Mouse (Mus musculus) intestine, postnatal 0 days (tissue): Measurements from ENCODE around the gene Sycp1. TPM values are rescaled to one million over a fixed set of nuclear protein-coding genes. Genes with fewer than 3 reads are reported as not detected.

ENCODE experiments used
- ATAC-seq: fragments of 200-750 bp; cut with Nextera tagmentation; 2 replicates; pipeline ENCODE4 v1.8.0; 2017; ENCODE audit warnings: mild to moderate bottlenecking, moderate TSS enrichment, moderate library complexity
- H3K27ac ChIP-seq: fragments of 300-500 bp; sonication (generic); 2 replicates; pipeline ENCODE4 v1.5.1; 2014; ENCODE audit warnings: mild to moderate bottlenecking, low read depth, low read length, moderate library complexity
- H3K27me3 ChIP-seq: fragments of 300-500 bp; sonication (generic); replicated peaks from 2 replicates; pipeline ENCODE4 v1.6.1; 2014; ENCODE audit warnings: low read length, mixed read lengths; ENCODE audit not compliant: control insufficient read depth, insufficient read depth
- H3K36me3 ChIP-seq: fragments of 300-500 bp; sonication (generic); 2 replicates; pipeline ENCODE4 v1.6.1; 2014; ENCODE audit warnings: mild to moderate bottlenecking, moderate library complexity; ENCODE audit not compliant: control insufficient read depth, insufficient read depth
- H3K4me1 ChIP-seq: fragments of 300-500 bp; sonication (generic); replicated peaks from 2 replicates; pipeline ENCODE4 v1.6.1; 2014; ENCODE audit warnings: antibody characterized with exemption, low read length, mixed read lengths; ENCODE audit not compliant: control insufficient read depth, insufficient read depth
- H3K4me2 ChIP-seq: fragments of 300-500 bp; sonication (generic); replicated peaks from 2 replicates; pipeline ENCODE4 v1.6.1; 2014; ENCODE audit warnings: low read depth, mild to moderate bottlenecking, moderate library complexity
- H3K4me3 ChIP-seq: fragments of 300-500 bp; sonication (generic); 2 replicates; pipeline ENCODE4 v1.5.1; 2014; ENCODE audit warnings: low read depth, low read length
- H3K9ac ChIP-seq: fragments of 300-500 bp; sonication (generic); 2 replicates; pipeline ENCODE4 v1.6.1; 2014; ENCODE audit warnings: mild to moderate bottlenecking, low read depth, low read length
- H3K9me3 ChIP-seq: fragments of 300-500 bp; sonication (generic); 2 replicates; pipeline ENCODE4 v1.6.1; 2016; ENCODE audit warnings: mixed run types; ENCODE audit not compliant: control insufficient read depth
- CTCF ChIP-seq: sonication (generic); IDR thresholded peaks from 2 replicates; pipeline ENCODE4 v1.5.1; 2016; ENCODE audit warnings: low read depth, mild to moderate bottlenecking, control low read depth, antibody characterized with exemption, moderate library complexity
- WGBS: fragments of 180-500 bp; shearing (Covaris S2); extraction: QIAGEN DNeasy Blood & Tissue Kit; methylation state at CpG from one replicate; pipeline ENCODE4 v1.1.7; 2014; 5-methylcytosine and 5-hydroxymethylcytosine counted together
- polyA plus RNA-seq: library from polyadenylated mRNA; unstranded; fragments of >200 nt; fragmentation: Nextera tagmentation; extraction: Ambion mirVana; gene quantifications from 2 replicates; pipeline ENCODE4 v1.2.1, GENCODE M21; 2015

Gene Sycp1
- polyA plus RNA-seq, 1 experiment from 2014 or later: not detected

DNA sequence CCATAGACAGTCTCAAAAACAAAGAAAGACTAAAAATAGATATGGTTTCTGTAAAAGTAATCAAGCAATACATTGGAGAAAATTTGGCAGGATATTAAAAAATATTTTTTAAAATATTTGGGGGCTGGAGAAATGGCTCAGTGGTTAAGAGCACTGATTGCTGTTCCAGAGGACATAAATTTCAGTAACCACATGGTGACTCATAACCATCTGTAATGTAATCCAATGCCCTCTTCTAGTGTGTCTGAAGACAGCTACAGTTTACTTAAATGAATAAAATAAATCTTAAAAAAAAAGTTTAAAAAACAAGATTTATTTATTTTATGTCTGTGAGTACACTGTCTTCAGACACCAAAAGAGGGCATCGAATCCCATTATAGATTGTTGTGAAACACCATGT lies 36.8 kb downstream of the Sycp1 start:
- WGBS: 94% methylated on average over 1 of the region's 1 CpGs
- Histone ChIP-seq H3K4me1 (no peaks in the 10 kb centered on the region), H3K9me3 (no peaks in the 10 kb centered on the region), H3K27me3 (no peaks in the 10 kb centered on the region), H3K9ac (no peak overlapping the region), H3K27ac (no peak overlapping the region), H3K4me2 (no peak overlapping the region), H3K4me3 (no peak overlapping the region), H3K36me3 (no peaks in the 10 kb centered on the region)
- no peak for ATAC-seq
- TF ChIP-seq CTCF: no peak

- Histone ChIP-seq H3K9me3 (no peaks in the 10 kb centered on the region), H3K4me1 (no peaks in the 10 kb centered on the region), H3K27me3 (no peaks in the 10 kb centered on the region), H3K4me2 (no peak overlapping the region), H3K27ac (no peak overlapping the region), H3K36me3 (no peaks in the 10 kb centered on the region), H3K4me3 (no peak overlapping the region), H3K9ac (no peak overlapping the region)
- TF ChIP-seq CTCF: no peak
- ATAC-seq: no peak
- WGBS: 78% methylated on average over 4 of the region's 4 CpGs
Observed at GRCm38 (mm10) chr3:102880529-102880928, 55.4 kb downstream of the Sycp1 start.

DNA sequence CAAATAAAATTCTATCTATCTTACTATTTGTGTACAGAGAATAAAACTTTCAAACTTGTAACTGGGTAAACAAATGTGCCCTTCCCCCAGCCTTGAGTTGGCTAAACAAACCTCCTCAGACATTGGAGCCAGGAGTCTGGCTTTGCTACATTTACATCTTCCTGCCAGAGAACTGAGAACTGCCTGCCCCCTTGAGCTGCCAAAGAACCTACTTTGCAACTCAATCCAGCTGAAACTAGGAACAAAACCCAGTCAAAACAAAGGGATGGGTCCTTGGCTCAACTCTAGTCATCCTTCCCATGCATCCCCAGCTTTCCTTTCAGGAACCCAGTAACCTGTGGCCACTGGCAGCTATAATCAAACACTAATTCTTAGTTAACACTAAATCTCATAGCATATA lies 87.2 kb downstream of the Sycp1 start:
- TF ChIP-seq CTCF: no peak
- Histone ChIP-seq H3K4me3 (no peak overlapping the region), H3K9ac (no peak overlapping the region), H3K36me3 (no peaks in the 10 kb centered on the region), H3K9me3 (no peaks in the 10 kb centered on the region), H3K4me1 (no peaks in the 10 kb centered on the region), H3K27ac (no peak overlapping the region), H3K4me2 (no peak overlapping the region), H3K27me3 (no peaks in the 10 kb centered on the region)
- no peak for ATAC-seq

GRCm38 (mm10) chr3:102842386-102842785 lies 93.5 kb downstream of the Sycp1 start:
- Histone ChIP-seq H3K9ac (no peak overlapping the region), H3K27ac (no peak overlapping the region), H3K4me2 (no peak overlapping the region), H3K27me3 (no peaks in the 10 kb centered on the region), H3K4me3 (no peak overlapping the region), H3K9me3 (no peaks in the 10 kb centered on the region), H3K36me3 (no peaks in the 10 kb centered on the region), H3K4me1 (no peaks in the 10 kb centered on the region)
- no peak for ATAC-seq
- 58% methylated on average over 1 of the region's 1 CpGs for WGBS
- TF ChIP-seq CTCF: peak; percentile 32

- WGBS: 5% methylated on average over 3 of the region's 3 CpGs
Observed at GRCm38 (mm10) chr3:102803937-102804336, 132.0 kb downstream of the Sycp1 start.

DNA sequence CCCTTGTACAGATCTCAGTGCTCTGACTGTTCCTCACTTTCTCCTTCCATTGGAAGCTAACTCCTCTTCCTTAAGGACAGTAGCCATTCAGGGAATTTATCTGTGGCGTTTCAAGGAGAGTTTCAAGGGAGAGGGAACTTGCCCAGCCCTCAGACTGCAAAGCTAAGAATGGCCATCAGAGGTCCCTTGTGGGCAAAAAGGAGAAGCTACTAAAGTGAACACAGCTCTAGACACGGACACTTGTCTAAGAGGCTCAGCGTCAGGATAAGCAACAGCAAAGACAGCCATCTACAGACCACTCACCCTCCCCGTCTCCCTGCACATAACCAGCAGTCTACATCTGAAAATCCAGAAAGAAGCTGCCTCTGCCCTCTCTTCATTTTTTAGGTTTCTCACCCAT lies 148.5 kb downstream of the Sycp1 start:
- no peak overlapping the region for H3K27ac ChIP-seq
- H3K36me3 ChIP-seq: no peaks in the 10 kb centered on the region
- no peaks in the 10 kb centered on the region for H3K27me3 ChIP-seq
- no peaks in the 10 kb centered on the region for H3K4me1 ChIP-seq
- no peak for ATAC-seq
- WGBS: 42% methylated on average over 4 of the region's 4 CpGs
- H3K9ac ChIP-seq: no peak overlapping the region
- no peak overlapping the region for H3K4me3 ChIP-seq
- peak; percentile 35; the same call in 1 of the 2 replicates for TF ChIP-seq CTCF
- H3K9me3 ChIP-seq: no peaks in the 10 kb centered on the region
- H3K4me2 ChIP-seq: no peak overlapping the region

More at GRCm38 (mm10) chr3:102803937-102804336, 132.0 kb downstream of the Sycp1 start:
- Histone ChIP-seq H3K4me2 (no peak overlapping the region), H3K9me3 (no peaks in the 10 kb centered on the region), H3K9ac (no peak overlapping the region), H3K27ac (no peak overlapping the region), H3K4me3 (no peak overlapping the region), H3K4me1 (no peaks in the 10 kb centered on the region), H3K27me3 (no peaks in the 10 kb centered on the region), H3K36me3 (no peaks in the 10 kb centered on the region)
- ATAC-seq: no peak
- TF ChIP-seq CTCF: peak; percentile 87

DNA sequence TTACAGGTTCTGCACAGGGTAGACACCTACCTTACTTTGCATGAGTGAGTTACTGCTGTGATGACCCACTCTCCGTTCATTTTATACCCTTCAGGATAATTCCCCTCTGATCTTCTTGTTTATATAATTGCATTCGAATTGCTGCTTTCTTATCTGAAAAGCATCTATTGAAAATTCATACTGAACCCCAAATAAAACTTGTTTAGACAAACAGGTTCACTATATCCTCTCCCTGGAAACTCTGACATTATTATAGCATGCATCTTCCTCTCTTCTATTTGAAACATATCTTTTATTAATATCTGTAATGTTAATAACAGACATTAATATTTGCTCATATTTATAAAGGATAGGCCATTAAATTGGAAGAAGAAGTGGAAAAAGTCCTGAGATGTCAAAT lies 153.3 kb downstream of the Sycp1 start, which contains the start of gene Tshb:
TSS of gene Tshb (minus strand) at position 101 of the 400 bp plus-strand sequence.
- no peak for ATAC-seq
- Histone ChIP-seq H3K9me3 (no peaks in the 10 kb centered on the region), H3K4me2 (no peak within 1 kb of the TSS), H3K4me1 (no peaks in the 10 kb centered on the region), H3K27ac (no peak within 1 kb of the TSS), H3K9ac (no peak within 1 kb of the TSS), H3K27me3 (no peaks in the 10 kb centered on the region), H3K36me3 (no peaks in the 10 kb centered on the region), H3K4me3 (no peak within 1 kb of the TSS)
- 68% methylated on average over 2 of the region's 2 CpGs for WGBS
- no peak for TF ChIP-seq CTCF
